Mouse (Mus musculus): ENCODE data around the gene Tdg. TPM values are rescaled to one million over a fixed set of nuclear protein-coding genes. Genes with fewer than 3 reads are reported as not detected.

Tdg gene
- total RNA-seq (2023), result 105 TPM

DNA sequence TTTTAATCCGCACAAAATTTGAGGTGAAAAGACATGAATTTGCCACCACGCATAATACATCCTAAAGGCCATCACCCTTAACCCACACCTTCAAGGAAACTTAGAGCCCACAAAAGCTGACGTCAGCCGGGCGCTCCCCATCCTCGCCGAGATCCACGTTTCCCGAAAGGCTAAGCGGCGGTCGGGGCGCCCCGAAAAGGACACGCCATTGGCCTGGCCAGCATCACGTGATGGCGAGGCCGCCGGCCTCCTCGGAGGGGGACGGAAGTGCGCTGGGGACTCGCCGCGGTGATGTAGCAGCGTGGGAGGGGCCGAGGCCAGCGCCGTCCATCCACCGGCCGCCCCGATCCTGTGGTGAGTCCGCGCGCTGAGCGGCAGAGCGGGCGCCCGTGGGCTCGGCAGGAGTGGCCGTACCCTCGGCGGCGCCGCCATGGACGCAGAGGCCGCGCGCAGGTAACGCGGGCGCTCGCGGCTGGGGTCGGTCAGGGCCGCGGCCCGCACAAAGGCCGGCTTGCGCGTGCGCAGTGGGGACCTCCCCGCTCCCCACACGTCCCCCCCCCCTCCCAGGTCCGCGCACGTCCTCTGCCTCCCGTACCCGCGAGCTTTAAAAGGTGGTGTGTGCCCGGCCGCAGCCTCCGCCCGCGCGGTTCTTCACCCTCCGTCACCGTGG is at the start of gene Tdg:
TSS of gene Tdg (plus strand) at position 243 of the 670 bp plus-strand sequence.

DNA sequence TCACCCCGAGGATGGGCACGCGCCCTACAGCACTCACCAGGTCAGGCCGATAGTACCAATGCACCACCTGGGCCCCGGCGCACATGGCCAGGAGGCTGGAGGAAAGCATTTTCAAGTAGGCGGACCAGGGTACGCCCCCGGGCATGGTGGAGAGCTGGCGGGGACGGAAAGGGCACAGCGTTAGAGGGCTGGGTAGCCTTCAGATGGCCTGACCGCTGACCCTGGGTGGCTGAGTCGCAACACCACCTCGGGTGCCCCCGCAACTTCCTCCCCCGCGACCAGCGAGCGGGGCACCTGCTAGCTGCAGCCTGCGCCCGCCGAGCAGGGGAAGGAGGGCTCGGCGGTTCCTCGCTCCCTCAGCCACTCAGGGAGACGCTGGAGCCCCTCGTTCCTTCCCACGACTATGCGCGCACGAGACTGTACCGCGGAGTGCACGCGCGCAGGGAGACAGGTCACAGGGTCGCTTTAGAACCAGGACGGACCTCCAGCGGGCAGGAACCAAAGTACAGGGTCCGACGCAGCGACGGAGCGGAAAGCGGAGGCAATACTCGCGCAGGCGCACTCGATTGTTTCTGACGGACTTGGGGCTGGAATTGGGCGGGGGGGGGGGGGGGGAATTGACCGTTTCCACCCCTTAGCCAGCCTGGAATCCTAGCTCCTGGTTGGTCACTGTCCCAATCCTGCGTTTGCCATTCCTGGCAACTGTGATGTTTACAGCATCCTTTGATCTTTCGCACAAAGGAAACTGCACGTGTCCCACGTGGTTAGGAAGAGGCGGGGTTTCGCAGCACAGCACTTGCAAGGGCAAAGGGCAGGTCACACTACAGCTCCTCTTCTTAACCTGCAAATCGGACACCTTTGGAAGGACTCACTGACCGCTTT is 6.7 kb upstream of the Tdg start, which contains the start of gene 1190007I07Rik:
TSS of gene 1190007I07Rik (minus strand) at position 558 of the 882 bp plus-strand sequence.

DNA sequence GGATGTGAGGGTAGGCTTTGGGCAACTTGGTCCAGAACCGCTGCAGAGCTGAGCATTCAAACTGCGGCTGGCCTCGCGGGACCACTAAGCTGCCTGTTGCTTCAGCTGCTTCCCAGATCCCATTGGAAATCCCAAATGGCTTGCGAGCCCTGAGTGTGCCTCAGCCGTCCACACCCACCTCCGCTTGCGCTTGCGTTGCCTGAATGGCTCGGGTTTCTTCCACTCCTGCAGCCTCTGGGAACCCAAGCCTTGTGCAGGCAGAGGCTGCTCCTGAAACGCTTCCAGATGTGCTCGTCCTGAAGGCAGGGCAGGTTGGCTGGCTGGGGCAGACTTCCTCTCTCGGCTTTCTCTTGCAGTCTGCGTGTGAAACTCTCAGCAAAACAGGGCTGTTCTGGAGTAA is 60.9 kb downstream of the Tdg start, which contains the start of gene Glt8d2:
TSS of gene Glt8d2 (minus strand) at position 157 of the 400 bp plus-strand sequence.

DNA sequence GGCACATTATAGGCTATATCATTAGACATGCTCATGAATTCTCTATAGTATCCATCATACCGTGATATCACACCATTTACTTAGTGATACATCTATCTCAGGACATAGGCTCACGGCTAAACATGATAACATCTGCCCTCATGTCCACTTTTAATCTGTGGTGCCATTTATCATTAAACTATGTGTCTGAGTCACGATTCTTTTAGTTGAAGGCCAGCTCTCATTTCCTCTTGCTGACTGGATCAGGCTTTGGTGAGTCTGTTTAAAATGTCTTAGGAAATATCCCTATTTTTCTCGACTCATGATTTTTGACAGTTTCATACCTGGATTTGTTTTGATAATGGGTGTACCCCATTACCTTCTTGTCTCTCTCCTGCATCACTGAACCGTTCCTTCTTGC is 66.3 kb downstream of the Tdg start, which contains the start of gene Hcfc2:
TSS of gene Hcfc2 (plus strand) at position 205 of the 400 bp plus-strand sequence.

Other genes starting within 250 kb of the Tdg start
- not detected for gene Gm1553, start 137.2 kb upstream of the Tdg start, total RNA-seq (2023)
- 9.9 TPM for gene 1190007I07Rik, start 6.6 kb upstream of the Tdg start, total RNA-seq (2023)
- 1.3 TPM for gene Glt8d2, start 60.8 kb downstream of the Tdg start, total RNA-seq (2023)
- 21.0 TPM for gene Hcfc2, start 66.3 kb downstream of the Tdg start, total RNA-seq (2023)
- gene Nfyb, start 134.3 kb downstream of the Tdg start, total RNA-seq (2023), result 37.7 TPM
- 34.9 TPM for gene Txnrd1, start 204.1 kb downstream of the Tdg start, total RNA-seq (2023)
- gene Eid3, start 236.8 kb downstream of the Tdg start, total RNA-seq (2023), result 5.2 TPM